Mouse (Mus musculus) ovary, postnatal 14 days (tissue): ENCODE data around the gene Chd3.

Experiments used
- DNase-seq: peaks from one replicate; pipeline ENCODE4 v3.0.0; 2022; ENCODE audit warnings: low spot score

Chd3 gene

DNA sequence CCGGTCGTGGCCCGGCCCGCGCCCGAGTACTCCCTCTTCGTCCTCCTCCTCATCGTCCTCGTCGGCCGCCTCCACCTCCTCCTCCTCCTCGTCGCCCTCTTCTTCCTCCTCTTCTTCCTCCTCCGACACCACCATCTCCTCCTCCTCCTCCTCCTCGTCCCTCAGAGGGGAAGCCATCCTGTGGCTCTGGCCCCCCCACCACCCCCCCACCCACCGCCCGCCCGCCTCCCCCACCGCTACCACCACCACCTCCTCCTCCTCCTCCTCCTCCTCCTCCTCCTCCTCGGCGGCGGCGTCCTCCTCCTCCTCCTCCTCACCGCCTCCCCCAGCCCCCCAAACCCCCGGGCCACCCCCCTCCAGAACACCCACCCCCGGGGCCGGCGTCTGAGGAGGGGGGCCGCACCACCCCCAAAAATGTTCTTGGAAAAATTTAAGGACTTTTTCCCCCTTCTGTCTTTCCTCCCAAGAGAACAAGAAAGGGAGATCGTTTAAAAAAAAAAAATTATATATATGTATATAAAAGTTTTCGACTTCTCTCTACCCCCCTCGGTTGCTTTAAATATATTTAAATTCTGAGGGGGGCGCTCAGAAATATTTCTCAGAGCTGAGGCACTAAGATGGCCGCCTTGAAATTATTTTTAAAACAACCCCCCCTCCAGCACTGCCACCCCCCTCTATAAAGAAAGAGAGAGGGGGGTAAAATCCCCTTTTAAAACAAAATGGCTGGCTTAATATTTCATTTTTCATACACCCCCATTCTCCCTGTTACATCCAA is at the start of gene Chd3:
Gene Chd3 (minus strand): TSS at position 192 of the 775 bp plus-strand sequence.
- no peak for DNase-seq

GRCm38 (mm10) chr11:69417449-69418384 is 48.5 kb upstream of the Chd3 start:
- DNase-seq: peak; percentile 96

DNA sequence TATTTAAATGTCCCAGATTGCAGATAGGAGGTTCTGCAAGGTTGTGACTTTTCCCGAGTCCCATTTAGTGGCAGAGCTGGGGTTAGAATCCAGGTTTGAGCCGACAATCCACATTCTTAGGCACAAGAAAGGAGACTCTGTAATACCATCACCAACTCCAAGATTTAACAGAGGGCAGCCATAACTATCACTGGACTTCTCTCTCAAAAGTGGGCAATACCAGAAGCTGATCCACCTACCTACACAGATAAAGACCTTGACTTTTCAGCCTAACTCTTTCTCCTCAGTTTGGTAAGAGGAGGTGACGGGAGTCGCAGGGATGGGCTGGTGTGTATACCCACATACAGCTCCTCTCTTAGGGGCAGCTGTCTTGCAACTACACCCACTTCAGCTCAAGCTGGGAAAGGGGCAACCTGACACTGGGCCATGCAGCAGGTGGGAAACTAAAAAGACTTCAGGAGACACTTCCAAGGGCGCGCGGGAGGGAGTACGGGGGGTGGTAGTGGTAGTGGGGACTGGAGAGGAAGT is 47.8 kb upstream of the Chd3 start:
- DNase-seq: no peak

DNA sequence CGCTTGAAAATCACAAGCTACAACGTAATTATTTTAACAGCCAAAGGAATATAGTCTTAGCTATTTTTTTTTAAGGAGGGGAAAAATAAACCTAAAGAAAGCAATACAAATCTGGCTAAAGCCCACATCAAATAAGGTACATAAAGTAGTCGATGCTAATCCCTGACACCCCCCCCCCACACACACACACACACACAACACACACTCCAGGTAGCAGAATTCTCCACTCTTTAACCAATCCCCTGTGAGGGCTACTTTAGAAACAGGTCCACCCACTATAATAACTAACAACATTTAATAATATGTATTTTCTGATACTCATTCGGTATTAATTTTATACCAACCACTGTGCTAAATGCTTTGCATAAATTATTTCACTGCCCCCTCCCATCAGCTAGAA is 47.3 kb upstream of the Chd3 start:
- no peak for DNase-seq

DNA sequence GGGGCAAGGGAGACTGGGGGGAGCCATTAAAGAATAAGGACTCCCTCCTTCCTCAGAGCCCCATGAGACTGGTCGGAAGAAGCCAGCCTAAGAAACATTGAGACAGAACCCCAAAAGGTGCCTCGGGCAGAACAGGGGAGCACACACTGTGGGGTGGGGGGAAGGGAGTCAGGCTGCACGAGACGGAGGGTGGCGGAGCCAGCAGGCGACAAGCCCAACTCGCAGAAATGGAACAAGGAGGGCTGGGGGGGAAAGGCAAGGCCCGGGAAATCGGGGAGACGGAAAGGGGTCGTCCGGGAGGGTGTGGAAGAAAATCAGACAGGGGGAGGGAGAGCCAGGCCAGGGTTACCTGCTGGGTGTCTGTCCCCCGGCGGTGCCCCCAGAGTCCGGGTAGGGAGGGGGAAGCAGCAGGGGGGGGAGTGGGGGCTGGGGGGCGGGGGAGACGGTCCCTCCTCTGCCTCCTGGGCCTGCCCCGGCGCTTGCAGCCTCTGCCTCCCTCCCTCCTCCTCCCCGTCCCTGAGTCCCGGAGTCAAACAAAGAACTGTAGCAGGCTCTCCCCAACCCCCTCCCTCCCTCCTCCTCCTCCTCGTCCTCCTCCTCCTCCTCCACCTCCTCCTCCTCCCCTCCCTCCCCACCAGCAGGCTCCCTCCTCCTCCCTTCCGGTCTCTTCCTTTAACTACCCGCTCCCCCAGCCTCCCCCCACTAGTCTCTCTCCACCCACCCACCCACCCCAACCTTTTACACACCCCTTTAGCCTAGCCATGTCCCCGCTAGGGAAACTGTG is 46.7 kb upstream of the Chd3 start:
- no peak for DNase-seq

DNA sequence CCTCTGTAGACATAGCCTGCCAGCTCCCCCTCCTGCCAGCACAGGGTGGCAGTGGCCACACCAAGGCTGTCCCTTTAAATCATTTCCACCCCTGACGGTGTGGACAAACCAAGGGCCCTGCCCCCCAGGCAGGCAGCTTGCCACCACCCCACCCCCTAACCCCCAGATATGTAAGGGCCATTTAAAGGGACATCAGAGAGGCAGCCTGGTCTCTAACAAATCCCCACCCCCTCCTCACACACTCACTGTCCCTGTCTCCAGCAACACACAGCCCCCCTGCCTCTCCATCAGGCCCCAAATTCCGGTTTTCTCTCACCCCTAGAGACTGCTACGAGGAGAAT is 46.1 kb upstream of the Chd3 start:
- no peak for DNase-seq

- no peak for DNase-seq
These were observed 45.5 kb upstream of the Chd3 start for GRCm38 (mm10) chr11:69414421-69415326.

- no peak for DNase-seq
These were observed 44.3 kb upstream of the Chd3 start, which contains the start of gene Kdm6b for GRCm38 (mm10) chr11:69413221-69414181. Gene Kdm6b, minus strand, starts transcription at chr11:69413675.

DNA sequence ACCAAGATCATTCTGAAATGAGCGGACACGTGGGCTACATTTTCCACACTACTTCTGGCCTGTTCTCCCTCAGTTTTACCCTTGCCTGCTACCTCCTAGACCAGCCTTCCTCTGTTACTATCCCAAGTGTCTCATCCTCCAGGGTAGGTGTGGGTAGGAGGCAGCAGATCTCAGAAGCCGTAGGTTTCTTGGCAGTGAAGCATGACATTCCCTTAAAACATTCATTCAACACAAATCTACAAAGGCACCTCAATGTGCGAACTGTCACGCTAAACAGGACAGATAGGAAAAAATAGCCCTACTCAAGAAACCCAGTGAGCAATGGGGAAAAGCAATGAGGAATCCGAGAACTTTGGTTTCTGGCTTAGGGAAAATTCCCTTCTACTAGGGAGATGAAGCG is 43.3 kb upstream of the Chd3 start:
- no peak for DNase-seq

GRCm38 (mm10) chr11:69411538-69412203 is 42.5 kb upstream of the Chd3 start:
- no peak for DNase-seq

GRCm38 (mm10) chr11:69411073-69411535 is 41.9 kb upstream of the Chd3 start:
- peak; percentile 95 for DNase-seq

DNA sequence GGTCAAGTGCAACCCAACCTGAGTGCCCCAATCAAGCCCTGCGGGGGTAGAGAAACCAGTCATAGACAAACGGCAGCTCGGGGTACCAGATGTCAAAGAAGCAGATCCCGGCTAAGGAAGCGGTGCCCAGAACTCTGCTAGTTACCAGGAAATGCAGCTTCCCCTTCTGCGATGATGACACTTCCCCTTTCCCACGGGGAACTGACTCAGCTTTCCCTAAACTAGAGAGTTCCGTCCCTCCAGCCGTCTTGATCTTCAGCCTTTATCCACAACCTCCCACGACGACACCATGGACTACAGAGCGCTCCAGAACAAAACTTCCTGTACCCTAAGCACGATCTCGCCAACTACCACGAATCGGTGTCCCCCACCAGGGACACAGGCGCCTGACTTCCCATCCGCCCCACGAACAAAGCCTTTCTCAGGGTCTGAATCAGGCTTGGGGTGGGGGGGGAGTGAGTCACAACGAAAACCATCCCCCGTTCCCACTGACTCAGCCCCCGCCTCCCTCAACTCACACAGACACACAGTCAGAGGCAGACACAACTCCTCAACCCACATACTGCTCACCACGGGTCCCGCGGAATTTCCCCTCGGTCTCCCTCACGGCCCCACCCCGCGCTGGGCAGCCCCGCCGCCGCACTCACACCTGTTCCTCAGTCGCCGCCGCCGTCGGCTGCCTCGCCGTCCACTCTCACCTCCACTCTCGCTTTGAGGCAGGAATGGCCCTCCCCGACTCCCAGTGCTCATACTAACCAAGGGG is 41.3 kb upstream of the Chd3 start:
- no peak for DNase-seq

DNA sequence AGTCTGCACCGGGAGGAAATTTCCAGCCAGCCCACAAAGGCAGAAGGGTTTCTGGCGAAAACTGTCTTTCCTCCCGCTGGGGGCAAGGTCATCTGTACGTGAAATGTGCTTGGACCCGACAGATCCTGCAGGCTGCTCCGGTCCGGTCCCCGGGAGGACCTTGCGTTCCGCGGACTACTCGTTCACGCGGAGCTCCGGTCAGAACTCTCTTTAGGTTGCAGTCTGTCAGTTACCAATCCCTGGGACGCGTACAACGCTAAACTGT is 40.8 kb upstream of the Chd3 start:
- no peak for DNase-seq

- peak; percentile 71 for DNase-seq
These were observed 40.3 kb upstream of the Chd3 start for GRCm38 (mm10) chr11:69409378-69410044.

GRCm38 (mm10) chr11:69408541-69409377 is 39.6 kb upstream of the Chd3 start:
- no peak for DNase-seq

DNA sequence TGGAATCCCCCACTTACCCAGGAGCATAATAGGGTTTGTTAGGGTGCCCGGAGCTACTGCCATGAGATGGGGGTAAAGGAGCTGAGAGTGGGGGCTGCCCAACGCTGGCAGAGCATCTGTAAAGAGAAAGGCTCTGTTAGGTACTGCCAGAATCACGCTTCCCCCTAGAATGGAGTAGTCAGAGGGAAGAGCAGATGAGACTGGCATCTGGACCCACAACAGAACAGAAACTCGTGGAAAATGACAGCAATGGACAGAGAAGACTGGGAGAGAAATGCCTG is 38.5 kb upstream of the Chd3 start:
- no peak for DNase-seq
